Mouse (Mus musculus) induced T-regulatory cell, adult 2 months (primary cell): ENCODE measurements around the gene Fbxw9.

Source experiments
- DNase-seq: peaks from one replicate; pipeline ENCODE4 v3.0.0-alpha.2; 2012; ENCODE audit warnings: low read depth

Gene Fbxw9

DNA sequence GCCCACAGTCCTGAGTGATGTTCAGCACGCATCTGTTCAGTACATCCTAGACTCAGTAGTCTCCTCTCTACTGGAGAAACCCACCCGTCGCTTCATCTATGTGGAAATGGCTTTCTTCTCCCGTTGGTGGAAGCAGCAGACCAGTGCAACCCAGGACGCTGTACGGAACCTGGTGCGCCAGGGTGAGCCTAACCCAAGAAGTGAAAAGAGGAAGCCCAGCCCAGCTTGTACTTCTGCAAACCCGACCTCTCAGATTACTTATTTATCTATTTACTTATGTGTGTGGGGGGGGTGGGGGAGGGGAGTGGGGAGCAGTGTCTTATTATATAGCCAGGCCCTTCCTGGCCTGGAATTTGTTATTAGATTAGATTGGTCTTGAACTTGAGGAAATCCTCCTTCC, 24.8 kb downstream of the Fbxw9 start:
- no peak for DNase-seq

DNA sequence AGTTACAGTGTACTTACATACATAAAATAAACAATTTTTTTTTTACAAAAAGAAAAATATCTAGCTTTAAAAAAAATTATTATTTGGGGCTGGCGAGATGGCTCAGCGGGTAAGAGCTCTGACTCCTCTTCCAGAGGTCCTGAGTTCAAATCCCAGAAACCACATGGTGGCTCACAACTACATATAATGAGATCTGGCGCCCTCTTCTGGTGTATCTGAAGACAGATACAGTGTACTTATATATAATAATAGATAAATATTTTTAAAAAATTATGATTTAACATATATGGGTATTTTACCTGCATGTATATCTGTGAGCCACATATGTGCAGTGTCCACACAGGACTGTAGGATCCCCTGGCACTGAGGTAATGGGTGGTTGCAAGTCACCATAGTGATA, 26.4 kb downstream of the Fbxw9 start:
- peak; percentile 67 for DNase-seq

DNA sequence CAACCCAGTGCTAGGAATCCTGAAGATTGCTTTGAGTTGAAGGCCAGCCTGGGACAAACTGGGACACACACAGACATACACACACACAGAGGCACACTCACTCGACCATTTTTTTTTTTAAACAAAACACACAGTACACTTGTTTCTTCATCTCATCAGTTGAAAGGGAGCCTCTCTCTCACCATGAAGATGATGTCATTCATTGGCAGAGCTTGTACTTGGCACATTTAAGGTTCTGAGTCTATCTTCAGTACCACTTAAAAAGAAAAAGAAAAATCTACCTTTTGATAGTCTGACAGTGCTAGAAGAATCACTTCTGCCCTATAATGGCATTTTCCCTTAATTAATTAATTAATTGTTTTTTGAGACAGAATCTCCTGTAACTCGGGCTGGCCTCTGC, 28.9 kb downstream of the Fbxw9 start:
- no peak for DNase-seq

DNA sequence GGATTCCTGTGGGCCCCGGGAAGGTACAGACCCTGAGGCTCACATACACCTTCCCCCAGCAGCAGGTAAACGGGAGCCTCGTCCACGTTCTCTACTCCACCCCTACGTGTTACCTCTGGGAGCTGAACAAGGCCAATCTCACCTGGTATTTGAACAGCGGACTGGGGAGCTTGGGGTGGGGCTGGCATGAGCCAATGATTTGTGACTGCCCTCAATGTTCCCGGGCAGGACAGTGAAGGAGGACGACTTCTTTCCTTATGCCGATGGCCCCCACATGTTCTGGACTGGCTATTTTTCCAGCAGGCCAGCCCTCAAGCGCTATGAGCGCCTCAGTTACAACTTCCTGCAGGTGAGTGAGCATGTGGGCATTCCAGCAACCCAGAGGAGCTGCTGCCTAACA, 31.0 kb downstream of the Fbxw9 start:
- no peak for DNase-seq

DNA sequence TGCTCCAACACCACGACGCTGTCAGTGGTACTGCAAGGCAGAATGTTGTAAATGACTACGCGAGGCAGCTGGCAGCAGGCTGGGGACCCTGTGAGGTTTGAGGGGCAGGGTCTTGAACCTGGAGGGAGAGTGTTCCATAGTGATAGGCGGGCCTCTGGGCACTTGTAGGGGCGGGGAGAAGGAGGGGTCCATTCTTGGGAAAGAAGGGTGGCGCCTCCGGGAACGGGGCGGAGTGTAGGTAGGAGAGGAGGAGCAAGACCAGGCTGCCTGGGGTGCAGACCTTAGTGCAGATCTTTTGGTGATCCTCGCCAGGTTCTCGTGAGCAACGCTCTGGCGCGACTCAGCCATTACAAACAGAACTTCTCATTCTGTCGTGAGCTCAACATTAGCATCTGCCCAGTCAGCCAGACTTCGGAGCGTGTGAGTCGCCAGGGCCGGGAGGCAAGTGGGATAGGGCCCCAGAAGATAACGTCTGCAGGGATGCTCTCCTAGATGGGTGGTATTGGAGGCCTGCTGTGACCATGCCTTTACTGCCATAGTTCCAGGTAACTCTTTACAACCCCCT, 31.8 kb downstream of the Fbxw9 start:
- DNase-seq, result no peak

DNA sequence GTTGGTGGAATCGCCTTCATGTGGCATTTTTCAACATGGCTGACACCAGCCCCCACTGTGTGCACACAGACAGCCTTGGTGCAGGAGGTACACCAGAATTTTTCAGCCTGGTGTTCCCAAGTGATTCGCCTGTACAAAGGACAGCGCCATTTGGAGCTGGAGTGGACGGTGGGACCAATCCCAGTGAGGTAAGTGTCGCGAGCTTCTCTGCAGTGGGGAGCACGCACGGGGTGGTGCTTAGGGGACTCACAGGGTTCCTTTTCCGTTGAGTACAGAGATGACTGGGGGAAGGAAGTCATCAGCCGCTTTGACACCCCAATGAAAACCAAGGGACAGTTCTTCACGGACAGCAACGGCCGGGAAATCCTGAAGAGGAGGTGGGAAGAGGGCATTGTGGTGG, 35.2 kb downstream of the Fbxw9 start:
- no peak for DNase-seq

DNA sequence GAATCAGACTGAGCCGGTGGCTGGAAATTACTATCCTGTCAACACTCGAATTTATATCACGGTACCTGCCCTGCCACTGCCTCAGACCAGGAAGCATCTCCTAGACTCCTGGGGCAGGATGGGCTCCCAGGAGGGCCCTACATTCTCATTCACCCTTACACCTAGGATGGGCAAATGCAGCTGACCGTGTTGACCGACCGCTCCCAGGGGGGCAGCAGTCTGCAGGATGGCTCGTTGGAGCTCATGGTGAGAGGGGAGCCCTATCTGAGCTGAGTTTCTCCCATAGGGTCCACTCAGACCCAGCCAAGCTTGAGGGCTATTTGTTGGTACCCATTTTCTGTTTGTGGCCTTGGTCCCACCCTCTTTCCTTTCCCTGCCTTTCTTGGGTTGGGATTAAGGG, 35.7 kb downstream of the Fbxw9 start:
- DNase-seq, result no peak

DNA sequence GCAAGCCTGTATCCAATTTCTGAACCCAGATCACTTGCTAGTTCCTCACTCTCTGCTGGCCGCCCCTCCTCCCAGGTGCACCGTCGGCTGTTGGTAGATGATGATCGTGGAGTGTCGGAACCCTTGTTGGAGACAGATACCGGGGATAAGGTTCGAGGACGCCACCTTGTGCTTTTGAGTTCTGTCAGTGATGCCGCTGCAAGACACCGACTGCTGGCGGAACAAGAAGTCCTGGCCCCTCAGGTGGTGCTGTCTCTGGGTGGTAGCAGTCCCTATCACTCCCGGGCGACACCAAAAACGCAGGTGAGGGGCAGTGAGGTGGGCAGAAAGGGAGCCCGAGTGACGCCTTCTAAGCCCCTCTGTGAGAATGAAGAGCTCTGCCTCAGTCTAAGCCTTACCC, 36.3 kb downstream of the Fbxw9 start:
- DNase-seq, result no peak

DNA sequence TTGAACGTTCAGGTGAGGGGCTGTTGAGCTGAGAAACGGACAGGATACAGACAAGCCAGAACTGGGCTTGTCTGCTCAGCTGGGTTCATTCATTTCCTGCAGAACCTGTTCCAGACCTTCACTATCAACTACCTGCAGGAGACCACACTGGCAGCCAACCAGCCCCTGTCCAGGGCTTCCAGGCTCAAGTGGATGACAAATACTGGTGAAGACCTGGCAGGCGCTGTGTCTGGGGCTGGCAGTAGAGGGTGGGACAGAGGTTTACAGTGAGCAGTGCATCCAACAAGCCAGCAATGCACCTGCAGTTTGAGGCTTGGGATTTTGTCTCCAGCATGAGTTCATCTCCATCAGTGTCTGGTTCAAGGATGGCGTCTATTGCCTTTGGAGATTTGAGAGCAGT, 37.0 kb downstream of the Fbxw9 start:
- no peak for DNase-seq

DNA sequence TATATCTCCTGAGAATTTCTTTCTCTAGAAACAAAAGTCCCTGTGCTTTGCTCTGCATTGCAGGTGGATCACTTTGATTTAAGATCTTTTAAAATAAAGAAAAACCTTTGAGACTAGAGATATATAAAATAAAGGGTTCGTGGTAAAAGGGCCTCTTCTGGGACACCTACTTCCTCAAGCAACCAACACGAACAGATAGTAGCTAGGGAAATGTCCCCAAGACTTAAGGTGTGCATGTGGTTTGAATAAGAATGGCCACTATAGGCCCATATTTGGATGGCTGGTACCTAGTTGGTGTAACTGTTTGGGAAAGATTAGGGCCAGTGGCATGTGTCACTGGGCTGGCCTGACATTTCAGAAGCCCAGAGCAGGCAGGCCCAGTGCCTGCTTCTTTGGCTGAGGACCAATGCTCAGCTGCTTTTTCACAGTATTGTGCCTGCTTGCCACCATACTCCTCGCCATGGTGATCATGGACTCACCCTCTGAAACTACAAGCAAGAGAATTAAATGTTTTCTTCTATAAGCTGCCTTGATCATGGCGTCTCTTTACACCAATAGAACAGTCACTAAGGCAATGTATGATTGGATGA, 40.3 kb downstream of the Fbxw9 start:
- DNase-seq, result no peak

DNA sequence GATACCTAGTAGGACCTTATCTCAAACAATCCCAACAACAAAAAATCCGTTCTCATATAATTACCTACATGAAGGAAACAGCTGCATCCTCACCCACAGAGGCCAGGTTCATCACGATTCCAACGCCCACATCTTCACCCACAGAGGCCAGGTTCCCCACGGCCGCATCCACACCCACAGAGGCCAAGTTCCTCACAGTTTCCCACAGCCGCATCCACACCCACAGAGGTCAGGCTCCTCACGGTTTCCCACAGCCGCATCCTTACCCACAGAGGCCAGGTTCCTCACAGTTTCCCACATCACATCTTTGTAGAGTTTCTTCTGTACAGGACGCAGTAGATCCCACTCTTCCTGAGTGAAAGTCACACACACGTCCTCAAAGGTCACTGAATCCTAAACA, 53.4 kb downstream of the Fbxw9 start:
- no peak for DNase-seq

DNA sequence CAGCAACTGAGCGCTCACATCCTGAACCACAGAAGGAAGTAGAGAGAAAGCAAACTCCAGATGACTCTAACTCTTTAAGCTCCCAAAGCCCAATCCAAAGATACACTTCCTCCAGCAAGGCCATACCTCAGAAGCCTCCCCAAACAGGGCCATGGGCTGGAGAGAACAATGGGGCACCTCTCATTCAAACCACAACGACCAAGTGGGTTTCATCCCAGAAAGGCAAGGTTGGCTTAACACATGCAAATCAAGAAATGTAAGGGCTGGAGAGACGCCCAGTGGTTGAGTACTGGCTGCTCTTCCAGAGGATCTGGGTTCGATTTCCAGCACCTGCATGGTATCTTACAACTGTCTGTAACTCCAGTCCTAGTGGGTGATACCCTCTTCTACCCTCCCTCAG, 55.6 kb downstream of the Fbxw9 start:
- DNase-seq, result no peak
